Comparison of ENCODE assay signal across 8 mouse cellular contexts in genomic region chr17:72918571-72919541, GRCm38 (mm10). TPM values are rescaled to one million over a fixed set of nuclear protein-coding genes. Genes with fewer than 3 reads are reported as not detected.
DNase-seq lines count a peak whose midpoint lies in the region; ATAC-seq and TF ChIP-seq lines count a peak whose summit lies in the region.

No protein-coding gene starts in this region.

- H3K27me3 ChIP-seq in forebrain, embryonic 11.5 days (ENCODE audit: control insufficient read depth, insufficient read depth, low read length) = no peaks in the 10 kb centered on the region; the same call in 1 of the 2 replicates

- peak overlapping the region; percentile 67 to 70 for H3K4me3 ChIP-seq in ES-E14 (ENCODE audit: insufficient read depth in 1 of 2, low read depth in 1 of 2, low read length in 2 of 2, poor library complexity in 1 of 2, severe bottlenecking in 1 of 2)
- peak overlapping the region; percentile 62 for H3K4me3 ChIP-seq in bone marrow macrophage, adult 2 months (ENCODE audit: insufficient read depth, low read length)
- H3K4me3 ChIP-seq in forebrain, embryonic 11.5 days (ENCODE audit: low read depth, low read length) = peak overlapping the region; percentile 62

- under 1% methylated on average over 54 of the region's 54 CpGs for WGBS in forebrain, embryonic 11.5 days

- in situ Hi-C loops in ES-E14 (cut with MboI; ENCODE audit: low sequenced_read_pairs in 2 of 2, unreplicated experiment in 2 of 2) = no loop called here

- H3K27ac ChIP-seq in ES-E14 (ENCODE audit: insufficient read depth, low read depth, low read length, poor library complexity, severe bottlenecking) = no peak overlapping the region
- peak overlapping the region; percentile 26; the same call in 1 of the 2 replicates for H3K27ac ChIP-seq in bone marrow macrophage, adult 2 months (ENCODE audit: insufficient read depth, low read depth, low read length)
- H3K27ac ChIP-seq in forebrain, embryonic 11.5 days (ENCODE audit: low read depth, low read length) = peak overlapping the region; percentile 66

- TF ChIP-seq POLR2A in bone marrow macrophage, adult 2 months (IDR thresholded peaks at IDR 0.05; ENCODE audit: borderline replicate concordance, low read depth, low read length) = no peak

- peak overlapping the region; percentile 0; the same call in 1 of the 2 replicates for H3K9ac ChIP-seq in ES-E14 (ENCODE audit: insufficient read depth, low read depth, low read length, poor library complexity, severe bottlenecking)
- H3K9ac ChIP-seq in forebrain, embryonic 11.5 days (ENCODE audit: low read length) = peak overlapping the region; percentile 87

- H3K4me1 ChIP-seq in ES-E14 (ENCODE audit: control insufficient read depth in 2 of 2, insufficient read depth in 2 of 2, low read length in 2 of 2, poor library complexity in 1 of 2) = no peaks in the 10 kb centered on the region; a peak in 1 of 4 replicates
- H3K4me1 ChIP-seq in bone marrow macrophage, adult 2 months (ENCODE audit: control insufficient read depth, insufficient read depth, low read length) = no peaks in the 10 kb centered on the region
- peaks cover 2% of the 10 kb centered on the region; the same call in 1 of the 2 replicates for H3K4me1 ChIP-seq in forebrain, embryonic 11.5 days (replicated peaks; ENCODE audit: control insufficient read depth, insufficient read depth, low read length)

- peak; percentile 60 for ATAC-seq in forebrain, embryonic 11.5 days (replicated peaks; ENCODE audit: low FRiP score)

- peak overlapping the region; percentile 81 for H3K4me2 ChIP-seq in forebrain, embryonic 11.5 days (ENCODE audit: low read depth, low read length, severe bottlenecking)

- DNase-seq in ES-E14 (ENCODE audit: low read depth, low spot score) = no peak
- peak; percentile 83 for DNase-seq in forebrain, embryonic 11.5 days (ENCODE audit: low spot score)
- peak; percentile 35 for DNase-seq in heart, postnatal 25 days (ENCODE audit: low spot score)
- peak; percentile 58 to 63 for DNase-seq in layer of hippocampus, postnatal 10 days (ENCODE audit: low spot score in 2 of 2)
- peak; percentile 69 to 70 for DNase-seq in lung, postnatal 4 days
- DNase-seq in right cerebral cortex, adult 2 months (ENCODE audit: low spot score in 2 of 2) = peak; percentile 22 to 42
- DNase-seq in yolk sac, embryonic 10.5 days (ENCODE audit: low spot score) = peak; percentile 35

- no peaks in the 10 kb centered on the region for H3K36me3 ChIP-seq in ES-E14 (ENCODE audit: control insufficient read depth, insufficient read depth, low read length, poor library complexity, severe bottlenecking)
- no peaks in the 10 kb centered on the region for H3K36me3 ChIP-seq in forebrain, embryonic 11.5 days (ENCODE audit: control insufficient read depth, insufficient read depth, low read length)

- intact Hi-C loops in heart, postnatal 25 days (cut with DNase I) = loop anchor here (5.0 kb wide), 3 partner anchors 82 to 148 kb away; partner anchors contain the start of gene Ypel5

- no peaks in the 10 kb centered on the region for H3K9me3 ChIP-seq in ES-E14 (ENCODE audit: control insufficient read depth, insufficient read depth, low read depth, low read length)
- no peaks in the 10 kb centered on the region for H3K9me3 ChIP-seq in forebrain, embryonic 11.5 days (ENCODE audit: control insufficient read depth, low read length)

- no peak for TF ChIP-seq CTCF in bone marrow macrophage, adult 2 months (IDR thresholded peaks at IDR 0.05; ENCODE audit: low read depth, low read length)

TF ChIP-seq in ES-E14, 5 proteins besides CTCF, POLR2A, EP300 and RAD21:
- no peak for TF ChIP-seq ZNF384 (IDR thresholded peaks at IDR 0.05; ENCODE audit: low read depth, low read length)
- no peak for TF ChIP-seq CHD2 (IDR thresholded peaks at IDR 0.05; ENCODE audit: low read depth, low read length)
- no peak for TF ChIP-seq MAFK (IDR thresholded peaks at IDR 0.05; ENCODE audit: insufficient read depth, low read depth, low read length)
- TF ChIP-seq ZC3H11A (IDR thresholded peaks at IDR 0.05; ENCODE audit: borderline replicate concordance, low read depth, low read length) = no peak
- TF ChIP-seq HCFC1 (IDR thresholded peaks at IDR 0.05; ENCODE audit: borderline replicate concordance, insufficient read depth, low read length) = no peak
TF ChIP-seq in ES-E14: peak in this region for 0.

RNA-seq across cellular contexts. Expression of gene Lbh, which starts 0.8 kb away (rescaled TPM):
- total RNA-seq in ES-E14 (2012; rRNA removed) = 0.90 and 5.2 TPM in 2 replicates
- 29.7 and 30.0 TPM in 2 replicates for polyA plus RNA-seq in bone marrow macrophage, adult 2 months (2012; ENCODE audit: insufficient read depth, insufficient read length, missing spikeins)
- polyA plus RNA-seq in forebrain, embryonic 11.5 days (2014; fragmentation: Nextera tagmentation; extraction: Ambion mirVana) = 2.9 and 3.3 TPM in 2 replicates
- 100 to 1,000 TPM; 390 to 430 TPM for total RNA-seq in heart, postnatal 25 days (2021)
- total RNA-seq in layer of hippocampus, postnatal 10 days (2021) = 10 to 100 TPM; 46.5 to 47.0 TPM

Comparison
In these comparisons a context has a peak if more than half of its experiments do, and no peak if none do; other contexts are left out.
1. RNA of gene Lbh, which starts 0.8 kb away (total RNA-seq): 390 to 430 TPM in heart, postnatal 25 days; 46.5 to 47.0 TPM in layer of hippocampus, postnatal 10 days and 0.90 to 5.2 TPM in ES-E14; every median in the first group is over 4 times any median in the second.
2. Peak in every context shown above with its lines, with median percentiles within 50 percentile points of each other: H3K4me3 ChIP-seq.